Mouse (Mus musculus) midbrain, postnatal 0 days (tissue): ENCODE measurements around the gene Dkkl1. TPM values are rescaled to one million over a fixed set of nuclear protein-coding genes. Genes with fewer than 3 reads are reported as not detected.

ENCODE experiments used
- ATAC-seq: fragments of 200-750 bp; cut with Nextera tagmentation; 2 replicates; pipeline ENCODE4 v1.8.0; 2017; ENCODE audit warnings: moderate number of reproducible peaks, mild to moderate bottlenecking, moderate TSS enrichment, moderate library complexity; ENCODE audit not compliant: low FRiP score
- DNase-seq: peaks from one replicate; pipeline ENCODE4 v3.0.0-alpha.2; 2015; ENCODE audit warnings: low spot score
- H3K27ac ChIP-seq: fragments of 300-500 bp; sonication (generic); 2 replicates; pipeline ENCODE4 v1.5.1; 2014; ENCODE audit warnings: low read depth, mild to moderate bottlenecking, low read length, mixed read lengths
- H3K27me3 ChIP-seq: fragments of 300-500 bp; sonication (generic); 2 replicates; pipeline ENCODE4 v1.6.1; 2014; ENCODE audit warnings: low read length, control low read depth, mixed read lengths; ENCODE audit not compliant: insufficient read depth
- H3K36me3 ChIP-seq: fragments of 300-500 bp; sonication (generic); 2 replicates; pipeline ENCODE4 v1.6.1; 2014; ENCODE audit warnings: low read length, control low read depth, mixed read lengths; ENCODE audit not compliant: insufficient read depth
- H3K4me1 ChIP-seq: fragments of 300-500 bp; sonication (generic); 2 replicates; pipeline ENCODE4 v1.6.1; 2014; ENCODE audit warnings: mild to moderate bottlenecking, control low read depth, antibody characterized with exemption, low read length, mixed read lengths; ENCODE audit not compliant: insufficient read depth
- H3K4me2 ChIP-seq: fragments of 300-500 bp; sonication (generic); 2 replicates; pipeline ENCODE4 v1.6.1; 2014; ENCODE audit warnings: low read depth, mild to moderate bottlenecking, low read length, mixed read lengths; ENCODE audit not compliant: poor library complexity, severe bottlenecking
- H3K4me3 ChIP-seq: fragments of 300-500 bp; sonication (generic); 2 replicates; pipeline ENCODE4 v1.5.1; 2014; ENCODE audit warnings: low read depth, mild to moderate bottlenecking, low read length, moderate library complexity
- H3K9ac ChIP-seq: fragments of 300-500 bp; sonication (generic); replicated peaks from 2 replicates; pipeline ENCODE4 v1.6.1; 2014; ENCODE audit warnings: mild to moderate bottlenecking, low read length, moderate library complexity, mixed read lengths; ENCODE audit not compliant: poor library complexity, severe bottlenecking
- H3K9me3 ChIP-seq: fragments of 300-500 bp; sonication (generic); 2 replicates; pipeline ENCODE4 v1.6.1; 2016; ENCODE audit warnings: low read length, control low read depth
- CTCF ChIP-seq: IDR thresholded peaks from 2 replicates; pipeline ENCODE4 v1.5.1; 2016; ENCODE audit warnings: antibody characterized with exemption, mild to moderate bottlenecking
- WGBS: fragments of 180-500 bp; shearing (Covaris S2); extraction: QIAGEN DNeasy Blood & Tissue Kit; methylation state at CpG from one replicate; pipeline ENCODE4 v1.1.7; 2014; 5-methylcytosine and 5-hydroxymethylcytosine counted together
- polyA plus RNA-seq: library from polyadenylated mRNA; unstranded; fragments of >200 nt; fragmentation: Nextera tagmentation; extraction: Ambion mirVana; gene quantifications from 2 replicates; pipeline ENCODE4 v1.2.1, GENCODE M21; 2015
- total RNA-seq: library from RNA; depleted of rRNA; stranded (reverse); fragments of >200 nt; gene quantifications from 2 replicates; pipeline ENCODE4 v1.2.3, GENCODE M21; 2014

Dkkl1 gene
- total and polyA plus RNA-seq, 2 experiments from 2014 or later: 14.4 to 23.9 TPM

DNA sequence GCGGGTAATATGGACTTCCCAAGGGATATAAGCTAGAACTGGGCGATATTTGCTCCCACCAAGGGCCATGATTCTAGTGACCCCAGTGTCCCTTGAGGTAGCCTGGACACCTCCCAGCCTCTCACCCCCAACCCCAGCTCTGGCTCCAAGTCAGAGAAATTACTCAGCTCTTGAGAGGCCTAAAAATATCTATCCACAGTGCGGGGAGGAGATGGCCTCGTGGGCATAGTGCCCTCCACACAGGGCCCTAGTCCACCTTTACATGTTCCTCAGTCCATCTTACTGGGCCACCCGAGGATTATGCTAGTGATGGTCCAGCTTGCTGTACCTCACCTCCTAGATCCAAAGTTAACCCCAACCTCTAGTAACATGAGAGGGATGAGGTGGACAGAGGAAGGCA, 47.1 kb downstream of the Dkkl1 start:
- H3K27ac ChIP-seq: no peak overlapping the region
- WGBS: 71% methylated on average over 5 of the region's 5 CpGs
- TF ChIP-seq CTCF: no peak
- H3K36me3 ChIP-seq: peaks cover 6% of the 10 kb centered on the region
- ATAC-seq: no peak
- H3K9me3 ChIP-seq: no peaks in the 10 kb centered on the region
- no peak overlapping the region for H3K4me2 ChIP-seq
- peaks cover 12% of the 10 kb centered on the region; the same call in 1 of the 2 replicates for H3K4me1 ChIP-seq
- H3K27me3 ChIP-seq: peaks cover 58% of the 10 kb centered on the region
- no peak overlapping the region for H3K4me3 ChIP-seq
- no peak for DNase-seq
- no peak overlapping the region for H3K9ac ChIP-seq

DNA sequence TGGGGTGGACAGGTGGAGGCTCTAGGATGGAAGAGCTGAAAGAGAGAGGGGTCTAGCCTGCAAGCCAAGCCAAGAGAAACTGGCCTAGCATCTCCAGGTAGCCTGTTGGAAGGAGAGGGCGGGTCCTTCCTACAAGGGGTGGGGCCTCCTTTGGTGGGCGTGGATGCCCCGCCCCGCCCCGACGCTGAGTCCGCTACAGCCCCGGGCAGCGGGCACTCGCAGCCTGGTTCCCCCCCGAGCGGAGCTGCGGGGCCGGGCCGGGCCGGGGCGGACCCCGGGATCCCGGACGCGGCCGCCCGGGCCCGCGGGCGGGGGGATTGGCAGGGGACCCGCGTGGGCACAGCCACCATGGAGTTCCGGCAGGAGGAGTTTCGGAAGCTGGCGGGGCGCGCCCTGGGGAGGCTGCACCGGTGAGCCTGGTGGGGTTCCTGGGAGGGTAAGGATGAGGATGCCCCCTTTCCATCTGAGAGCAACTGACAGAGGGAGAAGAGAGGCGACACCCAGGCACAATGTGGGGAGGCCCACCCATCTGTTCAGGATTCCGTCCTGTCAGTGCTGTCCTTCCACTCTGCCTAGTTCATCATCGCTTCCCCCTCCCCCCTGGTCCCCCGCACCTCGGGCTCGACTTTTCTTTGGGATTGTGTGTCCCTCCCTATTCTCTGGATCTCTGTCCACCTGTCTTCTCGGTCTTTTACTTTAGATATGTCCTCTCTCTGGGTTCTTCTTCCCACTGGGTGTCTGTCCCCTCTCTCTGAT, 48.0 kb downstream of the Dkkl1 start, which contains the start of gene Slc17a7:
Gene Slc17a7 (plus strand): TSS at position 215 of the 756 bp plus-strand sequence.
- peaks cover 12% of the 10 kb centered on the region; the same call in 1 of the 2 replicates for H3K4me1 ChIP-seq
- H3K9ac ChIP-seq: peak within 1 kb of the TSS; percentile 50
- no peak for ATAC-seq
- H3K4me2 ChIP-seq: peak within 1 kb of the TSS; percentile 60
- peaks cover 13% of the 10 kb centered on the region for H3K36me3 ChIP-seq
- no peaks in the 10 kb centered on the region for H3K9me3 ChIP-seq
- H3K27me3 ChIP-seq: peaks cover 49% of the 10 kb centered on the region
- no peak for DNase-seq
- peak within 1 kb of the TSS; percentile 33 for H3K4me3 ChIP-seq
- TF ChIP-seq CTCF: no peak
- H3K27ac ChIP-seq: no peak within 1 kb of the TSS
- WGBS: 2% methylated on average over 21 of the region's 41 CpGs

GRCm38 (mm10) chr7:45162996-45163615, 48.8 kb downstream of the Dkkl1 start:
- no peak for TF ChIP-seq CTCF
- Histone ChIP-seq H3K4me2 (peak overlapping the region; percentile 60; the same call in 1 of the 2 replicates), H3K4me3 (no peak overlapping the region)

GRCm38 (mm10) chr7:45162551-45162950, 49.4 kb downstream of the Dkkl1 start:
- H3K27ac ChIP-seq: no peak overlapping the region
- peaks cover 8% of the 10 kb centered on the region; the same call in 1 of the 2 replicates for H3K4me1 ChIP-seq
- H3K4me3 ChIP-seq: peak overlapping the region; percentile 34
- peak overlapping the region; percentile 60 for H3K4me2 ChIP-seq
- DNase-seq: no peak
- peaks cover 23% of the 10 kb centered on the region for H3K36me3 ChIP-seq
- H3K27me3 ChIP-seq: peaks cover 36% of the 10 kb centered on the region
- 24% methylated on average over 6 of the region's 6 CpGs for WGBS
- no peak for ATAC-seq
- no peaks in the 10 kb centered on the region for H3K9me3 ChIP-seq
- no peak for TF ChIP-seq CTCF
- 0 out of 2 replicates have a peak overlapping the region, but pooled peaks have one; percentile 19 for H3K9ac ChIP-seq

More at GRCm38 (mm10) chr7:45162996-45163615, 48.8 kb downstream of the Dkkl1 start:
- ATAC-seq (no peak), DNase-seq (no peak)
- Histone ChIP-seq H3K9ac (no peak overlapping the region), H3K27me3 (peaks cover 41% of the 10 kb centered on the region), H3K9me3 (no peaks in the 10 kb centered on the region), H3K27ac (no peak overlapping the region), H3K36me3 (peaks cover 19% of the 10 kb centered on the region), H3K4me1 (peaks cover 8% of the 10 kb centered on the region; the same call in 1 of the 2 replicates)
- 79% methylated on average over 9 of the region's 9 CpGs for WGBS

- TF ChIP-seq CTCF: peak; percentile 84
- peaks cover 8% of the 10 kb centered on the region; the same call in 1 of the 2 replicates for H3K4me1 ChIP-seq
- H3K27me3 ChIP-seq: peaks cover 29% of the 10 kb centered on the region
- peak overlapping the region; percentile 55; the same call in 1 of the 2 replicates for H3K27ac ChIP-seq
- 0 out of 2 replicates have a peak overlapping the region, but pooled peaks have one; percentile 19 for H3K9ac ChIP-seq
- peak overlapping the region; percentile 34 for H3K4me3 ChIP-seq
- no peaks in the 10 kb centered on the region for H3K9me3 ChIP-seq
- peak; percentile 87 for ATAC-seq
- 5% methylated on average over 33 of the region's 35 CpGs for WGBS
- peak overlapping the region; percentile 60 for H3K4me2 ChIP-seq
- peaks cover 28% of the 10 kb centered on the region for H3K36me3 ChIP-seq
- peak; percentile 97 for DNase-seq
Measured at GRCm38 (mm10) chr7:45161612-45162473, 50.1 kb downstream of the Dkkl1 start.
